Mouse (Mus musculus) cerebellum, postnatal 14 days (tissue): Measurements from ENCODE around the gene Sowahb.

Experiments
- DNase-seq, 2 experiments: peaks; one replicate each; pipeline ENCODE4 v3.0.0; 2021; ENCODE audit warnings: mixed read lengths in 2 of 2

Gene Sowahb

GRCm38 (mm10) chr5:93000774-93001757, 43.8 kb downstream of the Sowahb start:
- peak in 1 of 2 experiments; percentile 24 for DNase-seq

GRCm38 (mm10) chr5:93000060-93000459, 44.8 kb downstream of the Sowahb start:
- DNase-seq, result no peak

DNA sequence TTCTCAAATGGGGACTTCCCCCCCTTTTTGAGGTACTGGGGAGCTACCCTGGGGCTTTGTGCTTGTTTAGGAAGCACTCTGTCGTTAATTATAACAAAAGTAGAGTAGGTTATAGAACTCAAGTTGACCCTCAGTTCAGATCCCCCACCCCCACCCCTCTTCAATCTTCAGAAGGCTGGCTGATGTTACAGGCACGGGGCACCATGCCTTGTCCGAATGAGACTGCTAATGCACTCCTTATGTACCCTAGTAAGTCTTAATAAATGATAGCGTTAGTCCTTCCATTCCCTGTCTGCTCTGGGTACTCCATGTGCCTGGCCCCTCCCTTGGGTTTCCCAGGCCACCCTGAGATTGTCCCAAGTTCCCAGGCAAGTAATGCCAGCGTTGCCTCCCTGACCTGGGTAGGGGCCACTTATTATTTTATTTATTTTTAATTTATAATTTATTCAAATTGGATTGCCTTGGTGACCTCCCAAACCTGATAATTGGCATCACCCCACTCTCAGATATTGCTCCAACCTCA, 46.3 kb downstream of the Sowahb start:
- no peak for DNase-seq

- DNase-seq, result no peak
Measured at GRCm38 (mm10) chr5:92997428-92998120, 47.2 kb downstream of the Sowahb start.

- DNase-seq, result no peak
Measured at GRCm38 (mm10) chr5:92994861-92995260, 50.0 kb downstream of the Sowahb start.

DNA sequence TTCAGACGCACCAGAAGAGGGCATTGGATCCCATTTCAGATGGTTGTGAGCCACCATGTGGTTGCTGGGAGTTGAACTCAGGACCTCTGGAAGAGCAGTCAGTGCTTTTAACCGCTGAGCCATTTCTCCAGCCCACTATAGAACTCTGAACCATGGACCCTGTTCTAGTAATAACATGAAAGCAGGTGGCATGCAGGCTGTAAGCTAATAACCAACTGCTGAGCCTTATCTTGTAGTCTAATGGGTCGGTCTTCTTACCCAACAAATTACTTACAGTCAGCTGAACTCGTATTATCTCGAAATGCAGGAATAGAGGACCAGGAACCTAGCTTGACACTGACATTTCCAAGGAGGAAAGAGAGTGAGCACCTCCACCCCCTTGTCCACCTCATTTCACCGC, 50.5 kb downstream of the Sowahb start:
- no peak for DNase-seq

GRCm38 (mm10) chr5:92992106-92992505, 52.7 kb downstream of the Sowahb start:
- no peak for DNase-seq
